Mouse (Mus musculus): Measurements from ENCODE around the gene Cryab.
A peak's percentile ranks its signal among the peaks of the same experiment; 100 is the strongest.

Cryab gene

DNA sequence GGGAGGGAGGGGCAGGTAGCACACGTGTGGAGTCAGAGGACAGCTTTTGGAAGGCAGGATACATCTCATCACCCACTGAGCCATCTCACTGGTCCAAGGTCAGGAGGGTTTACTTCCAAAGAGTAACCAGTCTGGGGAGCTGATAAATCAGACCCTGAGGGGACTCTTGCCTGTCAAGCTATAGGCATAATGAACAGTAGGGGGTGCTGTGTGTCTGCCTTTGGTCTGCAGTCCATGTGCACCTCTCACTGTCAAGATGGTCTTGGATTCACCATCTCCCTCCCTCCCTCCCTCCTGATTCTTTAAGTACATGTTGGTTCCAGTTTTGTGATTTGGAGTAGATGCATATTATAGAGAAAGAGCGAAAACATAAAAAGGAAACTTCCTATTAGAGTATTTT is 49.9 kb downstream of the Cryab start:
- peak in 1 of 2 experiments; percentile 66 for DNase-seq

DNA sequence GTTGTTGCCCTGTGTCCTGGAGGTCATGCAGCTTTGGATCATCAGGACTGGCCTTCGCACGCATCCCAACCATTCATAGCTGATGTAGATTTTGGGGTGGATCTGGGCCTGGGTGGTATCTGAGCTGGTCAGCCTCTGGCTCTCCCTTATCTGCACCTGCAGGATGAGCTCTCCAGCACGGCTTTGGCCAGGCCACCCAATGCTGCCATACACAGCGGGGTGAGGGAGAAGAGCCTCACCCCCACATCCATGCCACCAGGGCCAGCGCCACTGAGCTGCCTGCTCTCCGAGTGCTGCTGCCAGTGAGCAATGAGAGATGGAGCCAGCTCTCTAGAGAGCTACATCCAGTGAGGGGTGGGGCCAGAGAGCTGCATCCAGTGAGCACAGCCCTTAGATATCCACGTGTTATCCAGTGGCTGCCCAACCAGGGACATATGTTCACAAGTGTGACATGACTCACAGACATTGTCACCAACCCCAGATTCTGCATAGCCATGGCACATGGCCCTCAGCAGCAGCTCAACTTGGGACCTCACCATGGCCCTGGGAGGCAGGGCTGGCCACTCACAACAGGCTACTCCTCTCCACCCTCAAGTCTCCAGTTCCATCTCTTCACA is 52.0 kb downstream of the Cryab start:
- DNase-seq = no peak
